Mouse (Mus musculus): ENCODE data around the gene Mapkapk3.

- TF ChIP-seq CTCF (IDR thresholded peaks at IDR 0.05; ENCODE audit: borderline replicate concordance, insufficient read depth, low read length) (no peak), POLR2A (IDR thresholded peaks at IDR 0.05; ENCODE audit: low read depth, low read length) (no peak)
Measured at GRCm38 (mm10) chr9:107296041-107296440, 6.4 kb upstream of the Mapkapk3 start.
